Mouse (Mus musculus) megakaryocyte, embryonic 14.5 days (primary cell): ENCODE data around the gene Utp20. TPM values are rescaled to one million over a fixed set of nuclear protein-coding genes. Genes with fewer than 3 reads are reported as not detected.
"Not testable (repeated sequence)": the region's sequence is repeated elsewhere in the genome, so short reads cannot be mapped to it uniquely, and the experiment has no call there.

Source experiments
- H3K27me3 ChIP-seq: replicated peaks from 2 replicates; pipeline ENCODE3; 2012; ENCODE audit warnings: inconsistent platforms
- H3K36me3 ChIP-seq: replicated peaks from 2 replicates; pipeline ENCODE3; 2012; ENCODE audit warnings: low read length, inconsistent platforms, mixed read lengths
- H3K4me1 ChIP-seq: 2 replicates; pipeline ENCODE4 v1.6.1; 2012; ENCODE audit warnings: inconsistent platforms
- H3K4me3 ChIP-seq: replicated peaks from 2 replicates; pipeline ENCODE3; 2012; ENCODE audit warnings: moderate library complexity, mild to moderate bottlenecking, inconsistent platforms
- H3K9me3 ChIP-seq: 2 replicates; pipeline ENCODE4 v1.6.1; 2012; ENCODE audit warnings: inconsistent platforms
- FLI1 ChIP-seq: IDR thresholded peaks from 2 replicates; pipeline ENCODE4 v1.6.1; 2012; ENCODE audit warnings: low read length, inconsistent platforms, mixed read lengths
- GATA1 ChIP-seq: IDR thresholded peaks from 3 replicates; pipeline ENCODE4 v1.6.1; 2012; ENCODE audit warnings: mixed read lengths, low read length, inconsistent platforms, borderline replicate concordance
- polyA plus RNA-seq: library from polyadenylated mRNA; stranded (reverse); fragments of >175 nt; gene quantifications from 2 replicates; pipeline ENCODE4 v1.2.3, GENCODE M21; 2012; ENCODE audit warnings: low replicate concordance; ENCODE audit not compliant: insufficient read depth

Utp20 gene
- polyA plus RNA-seq, 1 experiment = 1.3 TPM

DNA sequence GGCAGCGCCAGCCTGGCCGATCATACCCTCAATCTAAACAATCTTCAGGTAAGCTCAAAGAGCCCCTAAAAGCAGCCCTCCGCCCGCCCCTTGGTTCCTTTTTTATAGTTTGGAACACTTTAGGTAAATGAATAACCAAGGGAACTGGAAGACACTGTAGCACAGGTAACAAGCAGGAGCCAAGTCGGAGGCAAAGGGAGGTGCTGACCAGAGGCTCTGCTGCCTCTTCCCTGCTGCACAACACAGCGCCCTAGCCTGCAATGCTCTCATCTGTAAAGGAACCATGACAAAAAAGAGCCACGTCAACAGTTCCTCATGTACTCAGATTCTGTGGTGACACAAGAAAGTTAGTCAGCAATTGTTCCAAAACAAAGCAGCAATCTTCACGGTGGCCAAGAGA, 32.0 kb downstream of the Utp20 start:
- no peaks in the 10 kb centered on the region for H3K4me1 ChIP-seq
- no peaks in the 10 kb centered on the region for H3K27me3 ChIP-seq
- no peak overlapping the region for H3K4me3 ChIP-seq
- no peaks in the 10 kb centered on the region for H3K9me3 ChIP-seq
- TF ChIP-seq GATA1 (no peak), FLI1 (no peak)
- H3K36me3 ChIP-seq = peaks cover 86% of the 10 kb centered on the region

DNA sequence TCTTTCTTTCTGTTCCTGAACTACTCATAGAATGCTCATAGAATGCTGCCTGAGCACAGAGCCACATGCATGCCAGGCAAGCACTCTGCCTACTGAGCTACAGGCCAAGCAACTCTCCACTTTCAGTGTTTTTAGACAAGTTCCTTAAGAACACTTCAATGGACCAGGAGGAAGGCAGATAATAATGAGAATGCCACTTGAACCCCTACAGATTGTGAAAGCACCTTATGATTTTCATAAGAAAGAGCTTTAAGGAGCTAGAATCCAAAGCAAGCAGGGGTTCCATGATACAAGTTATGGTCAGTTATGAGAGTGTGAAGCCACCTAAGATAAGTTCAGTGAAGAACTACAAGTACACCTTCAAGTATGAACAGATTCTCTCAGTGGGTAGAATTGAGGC, 32.9 kb downstream of the Utp20 start:
- Histone ChIP-seq H3K4me3 (no peak overlapping the region), H3K36me3 (peaks cover 79% of the 10 kb centered on the region), H3K4me1 (no peaks in the 10 kb centered on the region), H3K9me3 (no peaks in the 10 kb centered on the region), H3K27me3 (no peaks in the 10 kb centered on the region)
- TF ChIP-seq FLI1 (no peak), GATA1 (no peak)

DNA sequence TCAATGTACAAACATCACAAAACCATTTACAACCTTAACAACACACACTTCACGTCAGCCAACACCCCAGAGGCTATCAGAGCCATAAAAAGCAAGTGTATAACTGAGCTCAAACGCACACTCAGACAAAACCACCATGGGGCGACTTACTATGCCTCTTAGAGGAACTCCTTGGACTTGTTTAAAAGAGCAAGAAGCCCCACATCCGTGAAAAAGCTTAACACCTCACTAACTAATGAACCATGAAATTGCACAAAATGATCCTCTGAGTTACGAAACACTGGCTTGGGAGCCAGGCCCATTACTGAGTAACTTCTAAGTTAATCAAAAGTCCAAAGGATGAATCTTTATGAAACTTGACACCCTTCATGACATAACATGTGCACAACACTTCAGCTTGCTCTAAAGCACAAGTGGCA, 42.1 kb downstream of the Utp20 start:
- Histone ChIP-seq H3K4me3 (no peak overlapping the region), H3K36me3 (peaks cover 52% of the 10 kb centered on the region), H3K27me3 (no peaks in the 10 kb centered on the region), H3K4me1 (0 out of 2 replicates have a peak, but pooled peaks cover 3% of the 10 kb centered on the region), H3K9me3 (no peaks in the 10 kb centered on the region)
- no peak for TF ChIP-seq GATA1
- TF ChIP-seq FLI1 = no peak

DNA sequence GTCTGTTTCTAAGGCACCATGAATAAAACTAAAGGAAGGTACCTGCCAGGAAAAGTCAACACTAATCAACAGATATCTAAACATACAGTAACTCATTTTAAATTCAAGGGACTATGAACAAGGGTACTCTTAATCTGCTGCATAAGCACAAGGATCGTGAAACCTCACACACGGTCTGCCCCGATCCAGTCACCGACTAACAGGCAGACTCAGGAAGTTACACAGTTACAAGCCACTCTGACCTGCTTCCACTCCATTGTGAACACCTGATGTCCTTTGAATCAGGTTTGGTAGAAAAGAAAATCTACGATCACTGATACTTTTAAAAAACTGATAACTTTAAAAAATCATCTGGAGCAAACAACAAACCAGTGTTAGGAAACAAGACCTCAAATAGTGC, 42.7 kb downstream of the Utp20 start:
- no peak for TF ChIP-seq GATA1
- no peak for TF ChIP-seq FLI1
- Histone ChIP-seq H3K4me1 (0 out of 2 replicates have a peak, but pooled peaks cover 3% of the 10 kb centered on the region), H3K4me3 (no peak overlapping the region), H3K27me3 (no peaks in the 10 kb centered on the region), H3K36me3 (peaks cover 51% of the 10 kb centered on the region), H3K9me3 (no peaks in the 10 kb centered on the region)

DNA sequence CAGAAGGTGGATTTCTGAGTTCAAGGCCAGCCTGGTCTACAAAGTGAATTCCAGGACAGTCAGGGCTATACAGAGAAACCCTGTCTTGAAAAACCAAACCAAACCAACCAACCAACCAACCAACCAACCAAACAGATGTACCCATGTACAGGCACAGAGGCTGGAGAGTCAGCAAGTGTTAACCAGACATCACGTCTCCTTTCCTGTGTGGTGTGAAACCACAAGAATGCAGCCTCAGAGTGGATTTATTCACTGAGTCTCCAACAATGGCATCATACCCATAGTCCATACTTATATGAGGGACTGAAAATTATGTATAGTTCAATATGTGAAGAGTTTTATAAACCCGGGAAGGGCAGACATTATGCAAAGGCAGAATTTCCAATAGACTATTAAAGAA, 43.5 kb downstream of the Utp20 start:
- H3K4me3 ChIP-seq, H3K4me1 ChIP-seq, H3K9me3 ChIP-seq, H3K27me3 ChIP-seq: not testable (repeated sequence)
- H3K36me3 ChIP-seq = peaks cover 56% of the 10 kb centered on the region

DNA sequence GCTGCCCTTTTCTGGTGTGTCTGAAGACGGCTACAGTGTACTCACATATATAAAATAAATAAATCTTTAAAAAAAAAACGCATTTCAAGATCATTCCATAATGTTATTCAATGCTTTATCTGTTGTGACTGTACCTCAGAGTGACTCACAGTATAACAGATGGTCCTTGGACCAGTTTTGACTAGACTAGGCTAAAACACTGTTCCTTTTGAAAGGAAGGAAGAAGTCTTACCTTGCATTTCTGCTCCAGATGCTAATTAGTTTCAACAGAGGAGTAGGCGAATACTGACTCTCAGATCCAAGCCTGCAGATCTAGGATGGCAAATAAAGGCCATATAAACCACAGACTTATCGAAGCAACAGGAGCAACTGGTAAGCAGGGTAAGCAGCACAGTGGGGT, 45.9 kb downstream of the Utp20 start:
- no peak for TF ChIP-seq GATA1
- no peak for TF ChIP-seq FLI1
- Histone ChIP-seq H3K4me3 (no peak overlapping the region), H3K36me3 (peaks cover 57% of the 10 kb centered on the region), H3K9me3 (no peaks in the 10 kb centered on the region), H3K4me1 (0 out of 2 replicates have a peak, but pooled peaks cover 3% of the 10 kb centered on the region), H3K27me3 (no peaks in the 10 kb centered on the region)

DNA sequence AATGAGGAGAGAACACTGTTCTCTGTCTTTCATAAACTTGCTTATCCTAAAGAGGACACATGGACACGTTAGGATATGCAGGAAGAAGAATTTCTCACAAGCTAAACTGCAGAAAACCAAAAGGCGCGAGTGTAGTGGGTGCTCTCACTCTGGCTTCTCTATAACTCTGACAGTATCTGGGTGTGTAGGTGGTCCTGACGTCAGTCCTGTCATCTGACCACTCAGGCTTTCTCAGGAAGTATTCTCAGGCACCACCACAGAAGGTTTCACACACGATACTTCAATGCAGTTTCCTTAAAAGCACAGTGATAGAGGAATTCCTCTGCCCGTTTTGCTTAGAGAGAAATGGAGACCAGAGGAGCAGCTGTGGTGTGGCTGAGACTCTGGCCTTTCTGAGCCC, 50.4 kb downstream of the Utp20 start:
- peaks cover 62% of the 10 kb centered on the region for H3K36me3 ChIP-seq
- no peaks in the 10 kb centered on the region for H3K27me3 ChIP-seq
- H3K4me1 ChIP-seq = no peaks in the 10 kb centered on the region
- H3K9me3 ChIP-seq = no peaks in the 10 kb centered on the region
- no peak overlapping the region for H3K4me3 ChIP-seq
- TF ChIP-seq GATA1 (no peak), FLI1 (no peak)

DNA sequence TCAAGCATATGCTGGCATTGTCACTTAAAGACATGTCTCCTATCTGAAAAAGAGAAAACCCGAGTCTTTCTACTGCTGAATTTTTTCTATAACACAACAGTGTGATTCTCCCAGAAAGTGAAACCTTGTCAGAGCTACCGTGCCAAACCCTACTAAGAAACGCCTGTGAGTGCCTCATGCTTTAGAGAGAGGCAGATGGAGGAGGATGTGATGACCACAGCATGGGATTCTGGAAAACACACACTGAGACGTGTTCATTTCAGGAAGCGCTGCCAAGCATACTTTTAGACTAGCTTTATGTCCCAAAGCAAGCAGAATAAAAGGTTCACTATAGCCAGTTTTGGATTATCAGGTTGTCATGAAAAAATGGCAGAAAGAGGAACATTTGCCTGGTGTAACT, 53.6 kb downstream of the Utp20 start:
- not testable (repeated sequence) for H3K4me3 ChIP-seq, H3K27me3 ChIP-seq, H3K9me3 ChIP-seq, H3K4me1 ChIP-seq
- H3K36me3 ChIP-seq = peaks cover 82% of the 10 kb centered on the region

DNA sequence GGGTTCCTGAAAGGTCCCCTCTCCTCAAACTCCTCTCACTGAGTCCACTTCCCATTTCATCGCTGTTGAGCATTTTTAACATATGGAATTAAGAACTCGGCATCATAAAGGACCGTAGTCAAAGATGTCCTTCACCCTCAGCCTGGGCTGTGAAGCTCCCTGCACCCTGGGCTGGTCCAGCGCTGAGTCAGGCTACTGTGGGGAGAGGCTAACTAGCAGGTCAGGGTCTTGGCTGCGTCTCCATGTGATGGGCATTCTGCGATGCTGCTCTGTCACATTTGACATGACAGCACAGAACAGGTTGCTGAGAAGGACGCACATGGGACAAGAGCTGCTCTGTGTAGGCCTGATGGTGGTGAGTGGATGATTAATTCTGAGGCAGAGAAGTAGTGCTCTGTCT, 56.9 kb downstream of the Utp20 start:
- no peaks in the 10 kb centered on the region for H3K4me1 ChIP-seq
- no peak overlapping the region for H3K4me3 ChIP-seq
- H3K36me3 ChIP-seq = peaks cover 88% of the 10 kb centered on the region
- H3K27me3 ChIP-seq = no peaks in the 10 kb centered on the region
- H3K9me3 ChIP-seq = no peaks in the 10 kb centered on the region
- no peak for TF ChIP-seq FLI1
- no peak for TF ChIP-seq GATA1

DNA sequence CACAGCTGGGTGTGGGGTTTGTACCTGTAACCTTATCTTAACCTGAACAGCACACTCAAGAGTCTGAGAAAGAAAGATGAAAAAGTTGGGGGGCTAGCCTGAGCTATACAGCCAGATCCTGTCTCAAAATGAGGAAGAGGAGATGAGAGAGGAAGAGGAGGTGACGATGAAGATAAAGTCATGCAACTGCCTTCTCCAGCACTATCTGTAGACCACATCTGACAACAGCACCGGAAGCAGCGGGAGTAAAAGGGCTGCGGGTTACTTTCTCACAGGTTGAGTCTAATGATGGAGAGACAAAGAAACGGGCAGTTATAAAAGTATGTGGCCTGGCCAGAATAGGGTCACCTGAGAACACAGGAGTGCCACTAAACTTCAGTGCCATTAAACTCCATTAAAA, 57.6 kb downstream of the Utp20 start:
- no peak overlapping the region for H3K4me3 ChIP-seq

DNA sequence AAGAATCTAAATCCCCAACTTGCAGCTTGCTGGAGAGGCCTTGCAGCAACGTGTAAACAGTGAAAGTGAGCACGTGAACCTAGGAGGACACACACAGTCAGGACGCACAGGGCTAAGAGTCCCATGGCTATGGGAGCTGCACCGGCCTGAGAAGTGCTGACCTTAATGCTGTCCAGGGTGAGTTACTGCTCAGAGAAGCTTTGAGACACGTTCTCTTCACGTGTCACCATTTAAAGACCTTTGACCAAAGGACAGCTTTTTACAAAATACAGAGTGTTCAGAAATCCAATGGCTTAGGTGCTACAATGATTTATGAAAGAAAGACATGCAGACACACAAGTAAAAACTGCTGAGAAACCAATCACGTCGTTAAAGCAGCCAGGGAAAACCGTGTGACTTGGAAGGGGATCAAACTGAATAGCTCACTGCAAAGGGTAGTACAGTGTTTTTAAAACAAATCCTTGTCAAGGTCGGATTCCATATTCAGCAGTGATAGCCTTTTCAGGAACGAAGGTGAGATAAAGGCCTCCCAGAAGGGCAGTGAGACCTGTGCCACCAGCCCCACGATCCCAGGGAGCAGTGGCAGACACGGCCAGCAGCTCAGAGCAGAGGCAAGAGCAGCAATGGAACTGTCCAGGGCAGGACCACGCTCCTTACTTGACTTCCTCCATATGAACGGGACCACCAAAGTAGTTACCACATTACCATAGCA, 61.0 kb downstream of the Utp20 start:
- no peak overlapping the region for H3K4me3 ChIP-seq
- TF ChIP-seq GATA1 = no peak
- no peak for TF ChIP-seq FLI1
- H3K9me3 ChIP-seq = no peaks in the 10 kb centered on the region
- H3K27me3 ChIP-seq = no peaks in the 10 kb centered on the region
- peaks cover 96% of the 10 kb centered on the region for H3K36me3 ChIP-seq
- no peaks in the 10 kb centered on the region for H3K4me1 ChIP-seq

More for the DNA sequence above, 57.6 kb downstream of the Utp20 start:
- Histone ChIP-seq H3K36me3 (peaks cover 92% of the 10 kb centered on the region), H3K4me1 (no peaks in the 10 kb centered on the region), H3K27me3 (no peaks in the 10 kb centered on the region), H3K9me3 (no peaks in the 10 kb centered on the region)
- TF ChIP-seq GATA1 (no peak), FLI1 (no peak)
